Mouse (Mus musculus) ES-Bruce4 (cell line): Measurements from ENCODE around the gene Mdm1. TPM values are rescaled to one million over a fixed set of nuclear protein-coding genes. Genes with fewer than 3 reads are reported as not detected.

ENCODE experiments used
- polyA plus RNA-seq: library from polyadenylated mRNA; stranded (reverse); fragments of >200 nt; gene quantifications from 2 replicates; pipeline ENCODE4 v1.2.4, GENCODE M21; 2011; ENCODE audit warnings: low read depth; ENCODE audit not compliant: missing spikeins, insufficient read depth, insufficient read length

Mdm1 gene
- polyA plus RNA-seq, 1 experiment = 33.0 TPM

Other genes starting within 250 kb of the Mdm1 start
- not detected in 2 replicates for gene Il22, start 63.1 kb downstream of the Mdm1 start, polyA plus RNA-seq
- not detected in 2 replicates for gene Gm32717, start 99.0 kb downstream of the Mdm1 start, polyA plus RNA-seq
- not detected in 2 replicates for gene Gm32802, start 116.9 kb downstream of the Mdm1 start, polyA plus RNA-seq
- gene Iltifb, start 153.2 kb downstream of the Mdm1 start, polyA plus RNA-seq = not detected in 2 replicates
- not detected in 2 replicates for gene Gm9040, start 185.2 kb downstream of the Mdm1 start, polyA plus RNA-seq
- gene Gm9044, start 190.6 kb downstream of the Mdm1 start, polyA plus RNA-seq = not detected in 2 replicates
- gene Gm9045, start 196.0 kb downstream of the Mdm1 start, polyA plus RNA-seq = not detected in 2 replicates
- gene Gm9046, start 201.4 kb downstream of the Mdm1 start, polyA plus RNA-seq = not detected in 2 replicates
- not detected in 2 replicates for gene Gm9048, start 206.9 kb downstream of the Mdm1 start, polyA plus RNA-seq
- gene Gm9049, start 212.3 kb downstream of the Mdm1 start, polyA plus RNA-seq = not detected in 2 replicates